Mouse (Mus musculus) testis, adult 2 months (tissue): Measurements from ENCODE around the gene 0610010K14Rik.

Source experiments
- CTCF ChIP-seq: fragments of 200-500 bp; IDR thresholded peaks from 2 replicates; pipeline ENCODE4 v1.5.1; 2012; ENCODE audit warnings: low read depth, mild to moderate bottlenecking, inconsistent platforms, low read length, moderate library complexity; ENCODE audit not compliant: control insufficient read depth, insufficient read depth, insufficient replicate concordance
- POLR2A ChIP-seq: fragments of 200-500 bp; IDR thresholded peaks from 2 replicates; pipeline ENCODE4 v1.6.1; 2012; ENCODE audit warnings: low read depth, mild to moderate bottlenecking, inconsistent platforms, low read length, moderate library complexity; ENCODE audit not compliant: control insufficient read depth

GRCm38 (mm10) chr11:70189319-70190134 is 48.2 kb downstream of the 0610010K14Rik start:
- TF ChIP-seq CTCF (no peak), POLR2A (no peak)
